ENCODE assay signal across 23 mouse cellular contexts in the genomic region with DNA sequence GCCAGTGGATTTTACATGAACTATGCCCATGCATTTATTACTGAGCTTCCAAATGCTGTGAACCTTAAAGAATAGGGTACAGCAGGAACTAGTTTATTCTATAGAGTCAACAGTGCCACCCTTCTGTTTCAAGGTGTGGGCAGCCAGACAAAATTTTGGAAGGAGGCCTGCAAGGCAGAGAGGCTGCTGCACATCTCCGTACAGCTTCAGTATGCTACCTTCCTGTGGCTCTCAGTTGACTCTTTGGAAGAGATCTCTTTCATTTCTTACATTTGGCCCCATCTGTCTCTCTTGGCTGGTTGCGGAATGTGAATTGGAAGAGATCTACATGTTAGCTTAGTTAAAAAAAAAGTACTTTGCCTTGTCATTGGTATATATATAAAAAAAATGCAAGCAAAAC.
"Had no signal": no experiment of that assay in that cellular context is flagged by ENCODE, and none has a peak within 500 bp of the region (broad histone marks: within the 10 kb centered on the region; RNA-seq: fewer than 3 reads in every experiment).

No protein-coding gene starts in this region.

- H3K4me1 ChIP-seq: intestine, embryonic 15.5 days; liver, embryonic 15.5 days had no signal

- H3K9ac ChIP-seq: heart, embryonic 12.5 days; hindbrain, embryonic 12.5 days; hindbrain, embryonic 14.5 days; intestine, embryonic 15.5 days; limb, embryonic 12.5 days; liver, embryonic 13.5 days; liver, embryonic 15.5 days had no signal

- ATAC-seq: hindbrain, embryonic 16.5 days; inflammation-experienced regulatory T-cells, adult 6 months; intestine, embryonic 15.5 days; intestine, postnatal 0 days had no signal

- H3K36me3 ChIP-seq: heart, embryonic 10.5 days; heart, embryonic 12.5 days; hindbrain, embryonic 12.5 days; intestine, embryonic 15.5 days; limb, embryonic 10.5 days; limb, embryonic 12.5 days; liver, embryonic 13.5 days; liver, embryonic 15.5 days had no signal

- H3K27me3 ChIP-seq: heart, embryonic 12.5 days; hindbrain, embryonic 12.5 days; intestine, embryonic 15.5 days; liver, embryonic 13.5 days; liver, embryonic 15.5 days had no signal

- DNase-seq: gastrocnemius, adult 2 months; gastrocnemius, postnatal 10 days; gastrocnemius, postnatal 25 days; heart, adult 18-20 months; heart, postnatal 10 days; heart, postnatal 4 days; kidney, postnatal 10 days; kidney, postnatal 4 days; liver; liver, embryonic 13.5 days had no signal

- H3K27ac ChIP-seq: gastrocnemius, adult 2 months; heart, embryonic 10.5 days; hindbrain, embryonic 10.5 days; hindbrain, embryonic 12.5 days; hindbrain, embryonic 14.5 days; intestine, embryonic 15.5 days; limb, embryonic 10.5 days; limb, embryonic 12.5 days; liver, embryonic 13.5 days; liver, embryonic 15.5 days had no signal

- H3K4me3 ChIP-seq: gastrocnemius, adult 2 months; heart, embryonic 10.5 days; heart, embryonic 12.5 days; hindbrain, embryonic 10.5 days; hindbrain, embryonic 12.5 days; intestine, embryonic 15.5 days; limb, embryonic 10.5 days; limb, embryonic 12.5 days; liver, embryonic 13.5 days; liver, embryonic 15.5 days had no signal

- H3K9me3 ChIP-seq: heart, embryonic 10.5 days; heart, embryonic 12.5 days; hindbrain, embryonic 10.5 days; hindbrain, embryonic 12.5 days; intestine, embryonic 15.5 days; limb, embryonic 10.5 days; limb, embryonic 12.5 days; liver, embryonic 13.5 days; liver, embryonic 15.5 days had no signal

- H3K4me2 ChIP-seq: heart, embryonic 12.5 days; hindbrain, embryonic 12.5 days; hindbrain, embryonic 14.5 days; intestine, embryonic 15.5 days; limb, embryonic 12.5 days; liver, embryonic 11.5 days; liver, embryonic 13.5 days; liver, embryonic 15.5 days had no signal
